Mouse (Mus musculus) fibroblast of lung, adult 2 months (primary cell): ENCODE data around the gene Zfhx3.

Source experiments
- DNase-seq: peaks from one replicate; pipeline ENCODE4 v3.0.0-alpha.2; 2011; ENCODE audit warnings: low read depth

Zfhx3 gene

DNA sequence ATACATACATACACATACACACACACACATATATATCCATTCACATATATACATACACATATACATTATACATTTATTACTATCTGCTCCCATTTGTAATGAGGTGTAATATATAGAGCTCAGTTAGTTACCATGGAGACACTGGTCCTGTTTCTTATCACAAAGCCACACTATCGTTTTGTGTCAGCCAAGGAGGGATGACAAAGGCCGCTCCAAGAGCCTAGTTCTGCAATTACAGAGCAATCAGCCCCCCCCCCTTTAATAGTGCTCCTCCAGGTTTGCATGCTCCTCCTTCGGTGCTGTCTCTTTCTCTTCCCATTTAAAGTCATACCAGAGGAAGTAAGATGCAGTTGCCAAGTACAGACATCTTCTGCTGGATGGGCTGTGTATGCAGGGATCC lies 1054.9 kb downstream of the Zfhx3 start:
- no peak for DNase-seq

DNA sequence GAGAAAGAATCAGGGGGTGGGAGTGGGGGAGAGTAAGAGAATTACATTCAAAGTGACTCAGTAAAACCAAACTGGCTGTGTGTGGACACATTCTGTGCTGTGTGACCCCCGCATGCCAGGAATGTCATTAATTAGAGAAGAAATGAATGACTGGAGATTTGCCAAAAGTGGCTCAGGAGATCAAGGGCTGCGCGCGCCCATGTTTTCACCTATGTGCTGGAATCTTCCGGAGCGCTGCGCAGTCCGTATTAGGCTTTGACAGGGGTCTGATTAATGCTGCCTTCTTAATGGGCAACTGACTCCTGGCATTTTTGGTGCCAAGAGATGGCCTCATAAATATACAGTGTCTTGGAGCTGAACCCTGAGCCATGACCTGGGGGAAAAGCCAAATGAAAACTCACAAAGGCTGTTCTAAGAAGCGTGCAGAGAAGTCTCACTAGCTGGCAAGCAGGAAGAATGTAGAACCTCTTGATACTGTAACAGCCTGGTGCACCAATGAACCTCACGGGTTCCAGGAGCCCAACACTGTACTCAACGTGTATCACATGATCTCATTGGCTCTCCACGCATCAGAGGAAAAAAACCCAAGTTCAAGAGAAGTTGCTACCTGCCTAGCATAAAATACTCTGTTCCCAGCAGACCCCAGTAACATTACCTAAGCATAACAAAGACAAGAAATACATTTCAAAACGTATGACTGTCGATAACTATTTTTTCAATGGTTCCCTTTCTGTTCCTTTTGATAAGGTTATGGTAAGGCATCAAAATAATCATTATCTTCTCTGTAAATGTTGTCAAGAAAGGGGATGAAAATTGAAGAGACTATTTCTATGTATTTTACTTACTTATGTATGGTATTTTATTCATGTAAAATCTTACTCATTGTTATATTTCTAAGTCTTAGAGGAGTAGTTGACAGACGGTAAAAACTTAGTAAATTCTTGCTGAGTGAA lies 1057.1 kb downstream of the Zfhx3 start:
- no peak for DNase-seq

DNA sequence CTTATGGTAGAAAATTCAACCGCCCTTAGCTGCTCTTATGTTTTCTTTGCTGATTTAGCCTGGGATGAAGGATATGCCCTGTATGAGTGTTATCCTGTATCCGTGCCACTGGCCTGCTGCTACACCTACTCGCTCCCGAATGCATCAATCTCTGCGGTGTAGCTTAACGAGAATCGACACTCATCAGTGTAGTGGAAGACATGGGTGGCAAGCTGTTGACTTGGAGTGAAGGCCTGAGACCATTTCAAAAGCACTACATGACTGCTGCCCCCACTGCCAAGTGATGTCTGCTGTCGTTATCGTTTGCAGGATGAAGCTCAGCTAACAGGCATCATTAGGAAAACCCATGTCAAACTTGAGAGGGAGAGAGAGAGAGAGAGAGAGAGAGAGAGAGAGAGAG lies 1058.6 kb downstream of the Zfhx3 start:
- DNase-seq, result no peak

DNA sequence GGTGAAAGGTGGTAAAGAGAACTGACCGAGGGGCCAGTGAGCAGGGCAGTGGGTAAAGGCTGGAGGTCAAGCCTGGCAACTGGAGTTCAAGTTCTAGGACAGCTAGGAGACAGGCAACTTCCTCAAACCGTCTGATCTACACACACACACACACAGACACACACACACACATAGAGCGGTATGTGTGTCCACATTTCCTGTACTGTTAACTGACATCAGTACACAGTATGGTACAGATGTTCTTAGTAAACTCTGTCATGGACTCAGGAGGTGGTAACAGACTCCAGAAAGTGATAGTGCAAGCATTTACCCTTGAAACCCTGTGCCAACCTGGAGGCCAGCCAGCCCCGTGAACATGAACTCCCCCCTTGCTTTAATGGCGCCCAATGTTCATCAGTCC lies 1059.5 kb downstream of the Zfhx3 start:
- no peak for DNase-seq

DNA sequence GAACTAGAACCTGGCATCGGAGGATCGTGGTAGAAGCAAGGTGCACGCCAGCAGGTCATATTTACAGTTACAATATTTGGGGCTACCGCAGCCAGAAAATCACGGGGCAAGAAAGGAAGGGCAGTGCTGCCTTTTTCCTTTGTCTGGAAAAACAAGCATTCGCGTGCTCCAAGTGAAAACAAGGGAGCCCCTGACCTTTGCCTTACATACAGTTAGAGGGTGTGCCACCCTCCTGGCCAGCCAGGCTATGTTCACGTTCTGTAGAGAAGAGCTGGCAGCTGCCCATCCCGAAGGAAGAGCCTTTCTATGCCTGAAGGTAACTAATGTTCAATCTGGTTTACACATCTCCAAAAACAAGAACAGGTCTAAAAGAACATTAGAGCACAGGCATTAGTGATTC lies 1064.5 kb downstream of the Zfhx3 start:
- no peak for DNase-seq
